Mouse (Mus musculus) macrophage (primary cell): Measurements from ENCODE around the gene Mindy3. TPM values are rescaled to one million over a fixed set of nuclear protein-coding genes. Genes with fewer than 3 reads are reported as not detected.

ENCODE experiments used
- H3K27ac ChIP-seq: fragments of 350-480 bp; formaldehyde crosslinking; 2 replicates; pipeline ENCODE4 v1.9.0; 2021
- H3K36me3 ChIP-seq: fragments of 350-480 bp; formaldehyde crosslinking; 2 replicates; pipeline ENCODE4 v1.9.0; 2021; ENCODE audit errors: inconsistent target
- H3K4me3 ChIP-seq: fragments of 350-480 bp; formaldehyde crosslinking; 2 replicates; pipeline ENCODE4 v1.9.0; 2021; ENCODE audit errors: inconsistent target
- H3K79me2 ChIP-seq: fragments of 350-480 bp; formaldehyde crosslinking; 2 replicates; pipeline ENCODE4 v1.9.0; 2021; ENCODE audit errors: inconsistent target
- WGBS: methylation state at CpG from one replicate; pipeline ENCODE4 v1.1.7; 2026; ENCODE audit warnings: inconsistent platforms; ENCODE audit not compliant: missing documents; 5-methylcytosine and 5-hydroxymethylcytosine counted together
- polyA plus RNA-seq: library from polyadenylated mRNA; stranded (reverse); fragments of 250-400 nt; gene quantifications from 3 replicates; pipeline ENCODE4 v1.2.4, GENCODE M21; 2018; ENCODE audit warnings: inconsistent platforms

The Mindy3 gene
- polyA plus RNA-seq, 1 experiment from 2014 or later, result 37.1 TPM

DNA sequence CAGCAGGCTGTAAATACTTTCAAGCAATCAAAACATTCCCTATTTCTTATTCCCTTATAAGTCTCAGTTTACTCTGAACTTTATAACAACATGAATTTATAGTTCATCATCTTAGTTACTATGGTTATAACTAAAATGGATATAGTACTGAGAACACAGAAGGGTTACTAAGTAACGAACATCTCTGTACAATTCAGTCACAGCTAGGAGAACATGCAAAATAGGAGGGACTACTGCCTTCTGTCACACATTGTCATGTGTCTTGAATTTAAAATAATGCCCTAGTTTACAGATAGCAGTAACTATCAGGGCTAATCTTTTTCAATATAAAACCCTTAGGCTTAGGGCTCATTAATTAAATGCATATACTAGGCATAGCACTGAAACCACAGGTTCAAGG, 18.1 kb downstream of the Mindy3 start:
- H3K4me3 ChIP-seq, result no peak overlapping the region
- peaks cover 8% of the 10 kb centered on the region; the same call in 1 of the 2 replicates for H3K36me3 ChIP-seq
- 100% methylated on average over 1 of the region's 1 CpGs for WGBS
- no peak overlapping the region for H3K27ac ChIP-seq
- H3K79me2 ChIP-seq, result no peaks in the 10 kb centered on the region

DNA sequence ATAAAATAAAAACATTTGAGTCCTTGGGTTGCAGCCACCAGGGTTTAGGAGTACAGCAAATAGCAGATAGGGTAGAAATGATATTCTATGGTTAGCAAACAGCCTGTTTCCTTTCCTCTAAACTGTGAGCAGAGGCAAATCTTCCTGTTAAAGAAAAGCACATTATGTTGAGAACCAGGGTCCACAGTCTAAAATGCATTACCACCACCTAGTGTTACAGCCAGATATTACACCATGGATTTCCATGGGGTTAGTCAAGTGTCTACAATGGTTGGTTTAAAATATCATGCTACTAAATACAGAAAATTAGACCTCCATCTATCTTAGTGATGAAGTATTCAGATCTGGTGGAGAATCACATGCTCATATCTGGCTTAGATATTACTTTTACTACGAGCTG, 30.2 kb downstream of the Mindy3 start:
- WGBS, result 50% methylated on average over 1 of the region's 1 CpGs

DNA sequence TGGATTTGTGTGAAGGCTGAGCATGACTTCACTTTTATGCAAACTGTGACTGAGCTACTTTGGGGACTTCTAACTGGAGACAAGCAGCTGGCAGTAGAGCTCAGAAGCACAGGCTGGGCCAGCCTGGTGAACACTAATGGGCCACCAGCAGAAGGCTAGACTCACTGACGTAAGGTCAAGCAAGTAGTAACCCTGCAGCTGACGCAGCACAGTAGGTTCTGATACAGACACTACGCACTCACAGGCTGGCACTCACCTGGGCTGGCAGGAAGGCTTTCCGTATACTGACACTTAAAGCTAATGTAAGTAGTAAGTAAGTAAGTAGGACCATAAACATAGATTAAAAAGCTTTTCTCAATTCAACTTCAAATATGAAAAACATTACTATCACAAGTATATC, 30.7 kb downstream of the Mindy3 start:
- 98% methylated on average over 4 of the region's 4 CpGs for WGBS
- no peak overlapping the region for H3K4me3 ChIP-seq
- H3K27ac ChIP-seq, result no peak overlapping the region
- H3K36me3 ChIP-seq, result peaks cover 18% of the 10 kb centered on the region
- H3K79me2 ChIP-seq, result no peaks in the 10 kb centered on the region

More for the DNA sequence above, 30.2 kb downstream of the Mindy3 start:
- Histone ChIP-seq H3K79me2 (no peaks in the 10 kb centered on the region), H3K27ac (no peak overlapping the region), H3K36me3 (peaks cover 18% of the 10 kb centered on the region), H3K4me3 (no peak overlapping the region)

DNA sequence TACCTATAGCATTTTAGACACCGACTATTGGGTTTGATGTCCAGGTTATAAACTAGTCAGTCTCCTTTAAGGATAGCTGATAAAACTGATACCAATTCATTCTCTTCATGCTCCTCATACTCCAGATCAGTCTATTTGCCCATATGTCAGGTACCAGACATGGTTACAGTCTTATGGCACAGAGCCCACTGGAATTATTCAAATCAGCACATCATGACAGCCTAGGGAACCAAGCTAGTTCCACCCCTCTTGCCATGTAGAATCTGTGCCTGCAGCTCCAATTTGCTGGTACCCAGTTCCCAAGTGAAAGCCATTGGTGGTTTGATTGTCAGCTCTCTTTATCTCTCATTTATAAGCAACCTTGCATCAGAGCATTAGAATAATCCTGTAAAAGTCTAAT, 34.9 kb downstream of the Mindy3 start:
- peaks cover 18% of the 10 kb centered on the region for H3K36me3 ChIP-seq
- WGBS, result 93% methylated on average over 1 of the region's 1 CpGs
- no peak overlapping the region for H3K4me3 ChIP-seq
- H3K27ac ChIP-seq, result no peak overlapping the region
- H3K79me2 ChIP-seq, result no peaks in the 10 kb centered on the region

DNA sequence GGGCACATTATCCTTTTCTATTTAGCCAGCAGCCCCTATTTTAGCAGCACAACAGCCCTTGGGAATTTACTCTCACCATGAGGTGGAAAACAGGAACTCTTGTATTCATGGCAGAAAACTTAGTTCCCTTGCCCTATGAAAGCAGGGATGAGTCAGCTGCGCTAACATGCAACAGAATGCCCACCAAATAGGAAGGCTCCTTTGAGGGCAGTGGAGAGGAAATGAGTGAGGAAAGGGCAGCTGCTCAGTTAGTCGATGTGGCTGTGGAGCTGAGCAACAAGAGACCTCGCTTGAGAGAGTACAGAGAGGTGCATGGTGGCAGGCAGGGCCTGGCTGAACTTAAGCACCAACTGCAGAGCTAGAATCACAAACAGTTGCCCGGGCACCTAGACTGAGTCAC, 36.6 kb downstream of the Mindy3 start:
- Histone ChIP-seq H3K4me3 (no peak overlapping the region), H3K36me3 (peaks cover 22% of the 10 kb centered on the region), H3K79me2 (no peaks in the 10 kb centered on the region), H3K27ac (peak overlapping the region; percentile 31)
- WGBS, result 29% methylated on average over 4 of the region's 4 CpGs

DNA sequence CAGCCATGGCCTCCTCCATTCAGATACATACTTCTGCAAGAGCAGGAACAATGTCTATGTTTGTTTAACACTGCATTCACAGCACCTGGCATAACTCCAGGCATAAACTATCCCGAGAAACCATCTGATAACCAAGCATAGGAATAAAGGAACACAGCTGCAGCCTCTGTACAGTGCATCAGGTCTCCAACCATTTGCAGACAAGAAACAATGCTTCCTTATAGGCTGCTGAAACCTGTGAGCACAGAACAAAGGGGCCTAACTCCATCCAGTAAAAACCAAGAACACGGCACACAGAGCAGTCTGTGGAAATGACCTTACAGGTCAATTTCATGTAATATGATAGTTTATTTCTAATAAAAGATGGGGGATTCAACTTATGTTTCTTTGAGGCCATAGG, 39.0 kb downstream of the Mindy3 start:
- Histone ChIP-seq H3K36me3 (peaks cover 18% of the 10 kb centered on the region; the same call in 1 of the 2 replicates), H3K4me3 (no peak overlapping the region), H3K27ac (no peak overlapping the region), H3K79me2 (no peaks in the 10 kb centered on the region)
- 93% methylated on average over 2 of the region's 2 CpGs for WGBS

DNA sequence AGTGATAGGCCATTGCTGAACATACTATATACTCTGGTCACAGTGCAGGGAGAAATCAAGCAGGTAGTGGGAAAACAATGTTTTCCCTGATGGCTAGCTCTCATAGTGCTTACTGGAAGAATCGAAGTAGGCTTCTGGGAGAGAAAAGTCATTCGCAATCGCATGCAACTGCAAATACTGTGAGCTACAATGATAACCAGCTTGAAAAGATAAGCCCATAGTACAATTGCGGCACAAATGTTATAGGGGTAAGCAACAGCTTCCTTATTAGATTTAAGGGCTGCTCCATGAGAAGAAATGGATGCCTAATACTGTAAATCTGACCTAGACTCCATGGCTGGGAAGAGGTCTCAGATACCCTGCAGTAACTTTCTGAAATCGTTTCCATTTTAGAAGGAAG, 40.7 kb downstream of the Mindy3 start:
- 98% methylated on average over 5 of the region's 5 CpGs for WGBS
- H3K36me3 ChIP-seq, result peaks cover 18% of the 10 kb centered on the region; the same call in 1 of the 2 replicates
- H3K4me3 ChIP-seq, result no peak overlapping the region
- no peaks in the 10 kb centered on the region for H3K79me2 ChIP-seq
- no peak overlapping the region for H3K27ac ChIP-seq

DNA sequence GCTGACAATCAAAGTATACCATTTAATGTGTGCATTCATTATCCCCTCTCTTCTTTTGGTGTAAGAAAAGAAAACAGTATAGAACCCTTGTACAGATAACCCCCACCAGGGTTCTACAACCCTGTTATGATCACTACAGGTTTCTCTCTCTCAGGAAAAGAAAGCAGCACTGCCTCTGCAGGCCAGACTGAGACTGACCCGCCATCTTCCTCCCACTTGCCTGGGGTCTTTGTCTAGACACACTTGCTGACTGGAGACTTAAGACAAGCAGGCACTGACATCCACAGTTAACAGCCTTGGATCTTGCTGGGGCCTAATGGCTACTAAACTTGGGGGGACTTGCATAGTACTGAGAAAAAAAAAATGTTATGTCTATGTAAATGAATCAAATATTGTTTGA, 42.2 kb downstream of the Mindy3 start:
- WGBS, result 100% methylated on average over 1 of the region's 1 CpGs
- Histone ChIP-seq H3K4me3 (no peak overlapping the region), H3K79me2 (no peaks in the 10 kb centered on the region), H3K36me3 (peaks cover 18% of the 10 kb centered on the region; the same call in 1 of the 2 replicates), H3K27ac (no peak overlapping the region)

DNA sequence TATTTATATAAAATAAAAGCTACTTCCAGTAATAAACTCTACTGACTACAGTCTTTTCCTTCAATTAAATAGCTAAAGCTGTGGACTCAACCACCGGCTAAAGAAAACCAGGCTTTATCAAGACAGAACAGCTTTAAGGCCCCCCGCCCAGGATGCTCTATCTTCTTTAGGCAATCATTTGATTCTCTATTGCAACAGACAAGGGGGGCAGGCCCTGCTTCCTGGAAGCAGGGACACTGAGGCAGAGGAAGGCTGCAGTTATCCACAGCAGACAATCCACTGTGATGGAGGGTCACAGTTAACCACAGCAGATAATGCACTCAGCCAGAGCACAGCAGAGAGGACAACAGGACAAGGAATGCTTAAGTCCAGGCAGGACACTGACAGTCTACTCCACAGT, 46.4 kb downstream of the Mindy3 start:
- H3K79me2 ChIP-seq, result no peaks in the 10 kb centered on the region
- WGBS, result 96% methylated on average over 2 of the region's 2 CpGs
- H3K27ac ChIP-seq, result no peak overlapping the region
- no peak overlapping the region for H3K4me3 ChIP-seq
- H3K36me3 ChIP-seq, result peaks cover 9% of the 10 kb centered on the region; the same call in 1 of the 2 replicates

DNA sequence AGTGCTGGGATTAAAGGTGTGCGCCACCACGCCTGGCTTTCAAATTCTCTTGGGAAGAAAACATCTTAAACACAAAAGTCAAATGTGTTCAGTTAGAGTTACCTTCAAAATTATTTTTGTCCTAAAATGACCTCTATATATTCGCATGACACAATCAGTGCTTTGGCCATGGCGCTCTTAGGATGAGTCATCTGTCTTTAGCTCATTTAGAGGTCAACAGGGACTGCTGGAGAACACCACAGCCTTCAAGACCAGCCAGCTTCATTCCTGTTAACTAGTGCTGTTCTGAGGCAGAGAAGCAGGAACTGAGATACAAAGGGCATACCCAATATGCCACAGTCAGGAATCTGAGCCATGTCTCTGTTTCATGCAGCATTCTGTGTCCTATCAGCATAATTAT, 47.9 kb downstream of the Mindy3 start:
- no peak overlapping the region for H3K4me3 ChIP-seq
- 95% methylated on average over 4 of the region's 4 CpGs for WGBS
- H3K79me2 ChIP-seq, result no peaks in the 10 kb centered on the region
- H3K27ac ChIP-seq, result no peak overlapping the region
- H3K36me3 ChIP-seq, result no peaks in the 10 kb centered on the region

DNA sequence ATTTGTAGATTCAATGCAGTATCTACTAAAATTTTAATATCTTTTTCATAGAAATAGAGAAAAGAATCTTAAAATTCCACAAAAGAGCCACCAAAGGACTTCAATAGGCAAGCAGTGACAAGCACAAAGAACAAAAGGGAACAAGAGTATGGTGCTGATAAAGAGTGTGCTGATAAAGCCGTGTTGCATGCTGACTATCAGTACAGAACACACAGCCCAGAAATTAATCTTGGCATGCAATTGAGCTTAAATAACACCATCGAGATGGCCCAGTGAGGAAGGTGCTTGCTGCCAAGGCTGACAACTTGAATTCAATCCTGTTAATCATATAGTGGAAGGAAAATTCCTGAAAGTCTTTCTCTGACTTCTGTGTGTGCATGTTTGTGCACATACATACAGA, 50.8 kb downstream of the Mindy3 start:
- H3K36me3 ChIP-seq, result 0 out of 2 replicates have a peak, but pooled peaks cover 2% of the 10 kb centered on the region
- H3K27ac ChIP-seq, result no peak overlapping the region
- no peak overlapping the region for H3K4me3 ChIP-seq
- H3K79me2 ChIP-seq, result no peaks in the 10 kb centered on the region
- WGBS, result 88% methylated on average over 2 of the region's 2 CpGs

DNA sequence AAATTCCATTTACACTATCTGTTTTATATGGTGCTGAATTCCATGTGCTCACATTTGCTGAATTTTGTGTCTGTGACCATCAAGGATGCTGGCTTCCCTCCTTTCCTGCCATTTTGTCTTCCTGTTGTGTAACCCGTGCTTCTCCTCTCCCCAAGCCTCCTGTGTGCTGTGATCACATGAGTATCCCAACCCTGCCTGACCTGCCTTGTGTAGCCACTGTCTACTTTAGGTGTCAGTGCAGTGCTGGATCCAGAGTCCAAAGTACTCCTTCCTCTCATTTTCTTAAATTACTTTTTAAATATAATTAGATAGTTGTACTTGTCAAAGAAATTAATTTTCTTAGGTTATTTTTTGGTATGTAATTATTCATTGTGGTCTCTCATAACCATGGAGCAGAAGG, 51.3 kb downstream of the Mindy3 start:
- Histone ChIP-seq H3K36me3 (0 out of 2 replicates have a peak, but pooled peaks cover 6% of the 10 kb centered on the region), H3K79me2 (no peaks in the 10 kb centered on the region), H3K4me3 (no peak overlapping the region), H3K27ac (no peak overlapping the region)
- WGBS, result 70% methylated on average over 1 of the region's 1 CpGs

DNA sequence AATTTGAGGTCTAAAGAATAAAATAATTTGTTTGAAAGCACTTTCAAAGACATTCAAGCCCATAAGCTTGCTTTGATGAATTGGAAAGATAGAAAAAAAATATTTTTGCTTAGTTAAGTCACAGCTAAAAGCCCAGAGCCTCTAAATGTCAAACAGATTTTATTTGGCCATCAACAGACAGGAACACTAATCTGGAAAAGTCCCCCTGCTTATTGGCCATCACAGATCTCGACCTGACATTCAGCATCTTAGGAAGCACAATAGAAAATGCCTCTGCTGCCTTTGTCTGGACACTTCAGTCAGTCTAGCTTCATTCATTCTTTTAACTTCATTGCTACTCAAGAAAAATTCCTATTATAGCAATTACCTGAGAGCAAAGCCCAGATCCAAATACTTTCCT, 58.0 kb downstream of the Mindy3 start:
- peaks cover 56% of the 10 kb centered on the region for H3K36me3 ChIP-seq

DNA sequence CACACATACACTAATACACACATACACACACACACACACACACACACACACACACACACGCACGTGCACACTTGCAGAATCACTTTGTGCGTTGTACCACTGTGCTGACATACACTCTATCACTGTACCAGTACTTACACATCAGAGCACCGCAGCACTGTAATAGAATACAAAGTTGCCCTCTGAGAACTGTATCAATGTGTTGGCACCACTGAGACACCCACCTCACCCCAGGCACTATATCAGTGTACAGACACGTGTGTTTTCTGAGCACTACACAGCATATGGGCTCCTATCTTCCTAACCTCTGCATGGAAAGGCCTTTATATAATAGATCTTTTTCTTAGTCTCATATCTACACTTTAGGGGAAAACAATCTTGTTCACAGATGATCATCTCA, 64.4 kb downstream of the Mindy3 start:
- Histone ChIP-seq H3K36me3 (peaks cover 66% of the 10 kb centered on the region), H3K79me2 (no peaks in the 10 kb centered on the region), H3K27ac (no peak overlapping the region), H3K4me3 (no peak overlapping the region)
- 87% methylated on average over 5 of the region's 5 CpGs for WGBS

More for the DNA sequence above, 58.0 kb downstream of the Mindy3 start:
- 100% methylated on average over 1 of the region's 1 CpGs for WGBS
- Histone ChIP-seq H3K79me2 (no peaks in the 10 kb centered on the region), H3K4me3 (no peak overlapping the region), H3K27ac (no peak overlapping the region)

DNA sequence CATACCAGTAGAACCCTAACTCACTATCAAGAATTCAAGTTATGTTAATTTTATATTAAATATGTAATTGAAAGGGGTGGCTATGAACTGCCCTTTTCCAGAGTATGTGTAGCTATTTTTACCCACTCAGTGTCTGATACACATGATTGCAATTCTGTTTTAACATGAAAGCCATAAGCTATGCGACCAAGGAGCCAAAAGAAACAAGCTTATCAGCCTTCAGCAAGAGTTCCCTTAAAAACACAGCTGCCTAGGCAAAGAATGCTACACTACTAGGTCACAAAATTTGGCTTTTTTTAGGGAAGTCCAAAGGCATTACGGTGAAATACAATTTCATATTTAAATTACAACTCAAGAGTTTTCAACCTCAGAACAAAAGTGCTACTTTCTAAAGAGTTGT, 70.4 kb downstream of the Mindy3 start:
- 92% methylated on average over 2 of the region's 2 CpGs for WGBS
- H3K79me2 ChIP-seq, result no peaks in the 10 kb centered on the region
- H3K27ac ChIP-seq, result no peak overlapping the region
- peaks cover 30% of the 10 kb centered on the region; the same call in 1 of the 2 replicates for H3K36me3 ChIP-seq
- no peak overlapping the region for H3K4me3 ChIP-seq

DNA sequence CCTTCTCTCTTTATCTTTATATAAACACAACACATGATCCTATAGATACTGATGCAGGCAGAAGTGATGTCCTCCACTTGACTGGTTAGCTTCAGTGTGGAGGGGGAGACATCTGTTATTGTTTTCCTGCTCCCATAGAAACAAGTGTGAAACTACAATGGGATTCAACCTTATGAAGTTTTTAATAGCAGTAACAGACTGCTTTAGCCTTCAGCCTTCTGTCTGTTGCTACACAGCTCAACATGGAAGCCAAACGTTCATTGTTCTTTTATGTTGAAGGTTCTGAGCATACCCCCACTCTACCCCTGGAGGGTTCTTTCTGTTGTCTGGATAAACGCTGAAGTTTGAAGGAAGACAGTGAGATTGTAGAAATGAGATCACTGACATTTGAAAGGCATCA, 87.3 kb downstream of the Mindy3 start:
- H3K4me3 ChIP-seq, result no peak overlapping the region
- no peaks in the 10 kb centered on the region for H3K79me2 ChIP-seq
- 98% methylated on average over 2 of the region's 2 CpGs for WGBS
- no peaks in the 10 kb centered on the region for H3K36me3 ChIP-seq
- no peak overlapping the region for H3K27ac ChIP-seq
